Mouse (Mus musculus) stomach, postnatal 0 days (tissue): ENCODE data around the gene Bola2.

Experiments
- CTCF ChIP-seq: IDR thresholded peaks from 2 replicates; pipeline ENCODE4 v1.5.1; 2016; ENCODE audit warnings: antibody characterized with exemption, low read depth, mild to moderate bottlenecking, moderate library complexity
- EP300 ChIP-seq: optimal IDR thresholded peaks from 2 replicates; pipeline ENCODE3; 2016; ENCODE audit warnings: antibody characterized with exemption

- TF ChIP-seq CTCF (no peak), EP300 (no peak)
Measured at GRCm38 (mm10) chr7:126681221-126681620, 14.0 kb upstream of the Bola2 start.
